10 mouse cellular contexts compared by ENCODE assay signal in genomic region chr2:7310129-7310839, GRCm38 (mm10).
DNase-seq lines count a peak whose midpoint lies in the region; ATAC-seq and TF ChIP-seq lines count a peak whose summit lies in the region.
"Had no signal": no experiment of that assay in that cellular context is flagged by ENCODE, and none has a peak within 500 bp of the region (broad histone marks: within the 10 kb centered on the region; RNA-seq: fewer than 3 reads in every experiment).

No protein-coding gene starts in this region.

- H3K36me3 ChIP-seq in lung, embryonic 14.5 days (ENCODE audit: insufficient read depth): no peaks in the 10 kb centered on the region
- H3K36me3 ChIP-seq in forebrain, embryonic 10.5 days (replicated peaks): no peaks in the 10 kb centered on the region

- H3K4me1 ChIP-seq in lung, embryonic 14.5 days (ENCODE audit: insufficient read depth): no peaks in the 10 kb centered on the region
- peaks cover 56% of the 10 kb centered on the region for H3K4me1 ChIP-seq in forebrain, embryonic 10.5 days

- TF ChIP-seq CTCF in lung, embryonic 14.5 days (IDR thresholded peaks at IDR 0.05; ENCODE audit: low read depth): no peak
- no peak; the same call in 1 of the 2 replicates for TF ChIP-seq CTCF in left cerebral cortex, adult 2 months (IDR thresholded peaks at IDR 0.05)

- H3K27ac ChIP-seq in lung, embryonic 14.5 days (ENCODE audit: low read depth): no peak overlapping the region
- H3K27ac ChIP-seq in forebrain, embryonic 10.5 days: peak overlapping the region; percentile 81
- H3K27ac ChIP-seq in left cerebral cortex, adult 2 months: peak overlapping the region; percentile 69; the same call in 1 of the 2 replicates

- no peak for ATAC-seq in lung, embryonic 14.5 days (ENCODE audit: insufficient read depth)

- H3K27me3 ChIP-seq in lung, embryonic 14.5 days (ENCODE audit: insufficient read depth, low read length): no peaks in the 10 kb centered on the region
- H3K27me3 ChIP-seq in forebrain, embryonic 10.5 days (ENCODE audit: poor library complexity, severe bottlenecking): no peaks in the 10 kb centered on the region

- no peak overlapping the region for H3K4me2 ChIP-seq in lung, embryonic 14.5 days
- H3K4me2 ChIP-seq: liver, embryonic 11.5 days had no signal

- intact Hi-C loops in left cerebral cortex, adult 2 months (cut with DNase I): no loop called here

- peak; percentile 33 for DNase-seq in lung, embryonic 14.5 days
- no peak for DNase-seq in lung, adult 18-20 months
- peak; percentile 64 for DNase-seq in forebrain, embryonic 10.5 days (ENCODE audit: extremely low spot score, low spot score)
- DNase-seq in left cerebral cortex, adult 2 months (ENCODE audit: extremely low spot score in 1 of 2, low spot score in 2 of 2): peak in 1 of 2 experiments; percentile 37
- DNase-seq in retina, postnatal 1 day: peak; percentile 92
- DNase-seq in kidney, adult 8-10 months: no peak
- no peak for DNase-seq in lung, postnatal 25 days (ENCODE audit: low spot score)
- no peak for DNase-seq in ovary, adult 18-20 months (ENCODE audit: low spot score)
- DNase-seq: kidney, adult 2 months had no signal

- H3K9ac ChIP-seq in lung, embryonic 14.5 days: no peak overlapping the region

- WGBS in lung, embryonic 14.5 days: 55% methylated on average over 2 of the region's 2 CpGs
- WGBS in forebrain, embryonic 10.5 days: 14% methylated on average over 2 of the region's 2 CpGs

- H3K4me3 ChIP-seq in lung, embryonic 14.5 days (ENCODE audit: low read depth, low read length): no peak overlapping the region
- no peak overlapping the region; the same call in 1 of the 2 replicates for H3K4me3 ChIP-seq in forebrain, embryonic 10.5 days
- no peak overlapping the region for H3K4me3 ChIP-seq in left cerebral cortex, adult 2 months

- H3K9me3 ChIP-seq in lung, embryonic 14.5 days (ENCODE audit: low read depth, low read length): no peaks in the 10 kb centered on the region
- H3K9me3 ChIP-seq in forebrain, embryonic 10.5 days: no peaks in the 10 kb centered on the region

Comparison
In these comparisons a context has a peak if more than half of its experiments do, and no peak if none do; other contexts are left out.
1. DNase-seq: peak in lung, embryonic 14.5 days (single experiment), forebrain, embryonic 10.5 days (single experiment) and retina, postnatal 1 day (single experiment); none in lung, adult 18-20 months (0 of 2), kidney, adult 8-10 months (0 of 2), lung, postnatal 25 days (single experiment) and ovary, adult 18-20 months (single experiment).